7 mouse cellular contexts compared by ENCODE assay signal in the genomic region with DNA sequence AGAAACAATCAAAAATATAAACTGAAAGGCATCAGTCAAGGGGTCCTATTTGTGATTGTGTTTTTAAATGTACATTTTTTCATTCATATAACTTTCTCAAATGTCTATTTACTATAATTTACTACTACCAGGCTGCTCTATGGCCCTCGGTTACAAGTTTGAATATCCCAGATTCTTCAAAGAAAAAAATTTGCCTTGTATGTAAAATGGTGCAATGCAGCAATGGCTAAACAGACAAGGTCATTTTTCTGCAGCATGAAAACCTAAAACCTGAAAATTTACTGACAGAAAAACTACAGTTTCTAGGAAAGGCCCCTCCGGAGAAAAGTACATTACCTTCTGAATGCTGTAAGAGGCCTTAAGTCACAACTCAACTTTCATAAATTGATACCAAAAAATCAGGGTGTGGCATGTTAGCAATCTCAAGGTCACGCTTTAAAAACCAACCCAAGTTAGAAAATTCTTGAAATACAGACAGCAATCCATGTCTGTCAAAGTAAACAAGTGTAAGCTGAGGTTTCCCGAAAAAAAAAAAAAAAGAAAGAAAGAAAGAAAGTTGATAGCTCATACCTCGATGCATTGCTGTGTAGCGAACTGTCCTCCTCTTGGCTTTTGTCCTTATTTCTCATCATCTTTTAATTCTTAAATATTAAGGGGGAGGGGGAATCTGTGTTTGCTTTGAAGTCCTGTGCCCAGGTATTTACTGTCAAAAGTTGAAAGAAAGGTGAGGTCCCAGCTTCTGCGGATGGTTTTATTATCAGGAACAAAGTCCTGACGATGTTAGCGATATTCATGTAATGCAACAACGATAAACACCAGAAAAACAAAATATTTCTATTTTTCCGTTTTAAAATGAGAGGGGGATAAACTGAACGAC. TPM values are rescaled to one million over a fixed set of nuclear protein-coding genes. Genes with fewer than 3 reads are reported as not detected.
DNase-seq lines count a peak whose midpoint lies in the region; ATAC-seq and TF ChIP-seq lines count a peak whose summit lies in the region.

No protein-coding gene starts in this region.

- peak overlapping the region; percentile 93 for H3K4me3 ChIP-seq in megakaryocyte, embryonic 14.5 days (replicated peaks)
- peak overlapping the region; percentile 67 for H3K4me3 ChIP-seq in embryonic facial prominence, embryonic 13.5 days
- H3K4me3 ChIP-seq in limb, embryonic 10.5 days = peak overlapping the region; percentile 67
- H3K4me3 ChIP-seq in olfactory bulb, adult 2 months (ENCODE audit: insufficient read depth, low read depth, low read length) = no peak overlapping the region; the same call in 1 of the 2 replicates

- H3K27ac ChIP-seq in embryonic facial prominence, embryonic 13.5 days = peak overlapping the region; percentile 84
- H3K27ac ChIP-seq in limb, embryonic 10.5 days = peak overlapping the region; percentile 96
- peak overlapping the region; percentile 69 for H3K27ac ChIP-seq in olfactory bulb, adult 2 months (ENCODE audit: insufficient read depth, low read depth, low read length)

- no peaks in the 10 kb centered on the region for H3K9me3 ChIP-seq in megakaryocyte, embryonic 14.5 days
- no peaks in the 10 kb centered on the region for H3K9me3 ChIP-seq in embryonic facial prominence, embryonic 13.5 days
- no peaks in the 10 kb centered on the region for H3K9me3 ChIP-seq in limb, embryonic 10.5 days (replicated peaks)

- H3K9ac ChIP-seq in embryonic facial prominence, embryonic 13.5 days = peak overlapping the region; percentile 88

- ATAC-seq in megakaryocyte, adult 5-6 weeks (ENCODE audit: poor library complexity, severe bottlenecking) = no peak
- no peak for ATAC-seq in embryonic facial prominence, embryonic 13.5 days (ENCODE audit: insufficient number of reproducible peaks, insufficient read depth, low FRiP score, low TSS enrichment, low read depth)

- peaks cover 58% of the 10 kb centered on the region for H3K36me3 ChIP-seq in megakaryocyte, embryonic 14.5 days (replicated peaks; ENCODE audit: low read length)
- peaks cover 10% of the 10 kb centered on the region for H3K36me3 ChIP-seq in embryonic facial prominence, embryonic 13.5 days
- peaks cover 38% of the 10 kb centered on the region for H3K36me3 ChIP-seq in limb, embryonic 10.5 days

- no peaks in the 10 kb centered on the region for H3K27me3 ChIP-seq in megakaryocyte, embryonic 14.5 days (replicated peaks)
- H3K27me3 ChIP-seq in embryonic facial prominence, embryonic 13.5 days = no peaks in the 10 kb centered on the region
- no peaks in the 10 kb centered on the region for H3K27me3 ChIP-seq in limb, embryonic 10.5 days (ENCODE audit: low read depth, poor library complexity, severe bottlenecking)

- TF ChIP-seq CTCF in olfactory bulb, adult 2 months (IDR thresholded peaks at IDR 0.05; ENCODE audit: insufficient read depth, low read depth, low read length) = no peak

- under 1% methylated on average over 12 of the region's 12 CpGs for WGBS in embryonic facial prominence, embryonic 13.5 days
- 5% methylated on average over 12 of the region's 12 CpGs for WGBS in limb, embryonic 10.5 days
- WGBS in olfactory bulb, adult 2 months = under 1% methylated on average over 12 of the region's 12 CpGs

- peak; percentile 27 for DNase-seq in limb, embryonic 10.5 days (ENCODE audit: low spot score)
- no peak for DNase-seq in thymus, postnatal 10 days (ENCODE audit: low spot score in 2 of 2)
- no peak for DNase-seq in natural killer cell, adult 2 months (ENCODE audit: low spot score in 2 of 2)

- TF ChIP-seq POLR2A in olfactory bulb, adult 2 months (IDR thresholded peaks at IDR 0.05; ENCODE audit: insufficient read depth, low read depth, low read length) = no peak

- H3K4me2 ChIP-seq in embryonic facial prominence, embryonic 13.5 days = peak overlapping the region; percentile 62

- H3K4me1 ChIP-seq in megakaryocyte, embryonic 14.5 days = peaks cover 18% of the 10 kb centered on the region
- H3K4me1 ChIP-seq in embryonic facial prominence, embryonic 13.5 days = peaks cover 17% of the 10 kb centered on the region
- peaks cover 15% of the 10 kb centered on the region for H3K4me1 ChIP-seq in limb, embryonic 10.5 days
- no peaks in the 10 kb centered on the region; the same call in 1 of the 2 replicates for H3K4me1 ChIP-seq in olfactory bulb, adult 2 months (ENCODE audit: control insufficient read depth, insufficient read depth, low read length)

RNA-seq across cellular contexts. Expression of gene Chd2, which starts 1.2 kb away (rescaled TPM):
- 3.1 and 38.7 TPM in 2 replicates for polyA plus RNA-seq in megakaryocyte, embryonic 14.5 days (2012; ENCODE audit: insufficient read depth, low replicate concordance)
- 51.4 and 54.4 TPM in 2 replicates for total RNA-seq in megakaryocyte, adult 5-6 weeks (2015)
- total RNA-seq in megakaryocyte, adult 5-6 weeks (2017) = 88.6 and 119 TPM in 2 replicates
- 62.3 and 65.6 TPM in 2 replicates for polyA plus RNA-seq in embryonic facial prominence, embryonic 13.5 days (2015; fragmentation: Nextera tagmentation; extraction: Ambion mirVana)
- 33.7 and 53.2 TPM in 2 replicates for polyA plus RNA-seq in limb, embryonic 10.5 days (2016; fragmentation: Nextera tagmentation; extraction: Ambion mirVana)
- polyA plus RNA-seq in olfactory bulb, adult 2 months (2012; ENCODE audit: insufficient read depth, insufficient read length, low replicate concordance, missing spikeins) = 211 and 544 TPM in 2 replicates
